Mouse (Mus musculus) limb, embryonic 12.5 days (tissue): Measurements from ENCODE around the gene Pkd1l3. TPM values are rescaled to one million over a fixed set of nuclear protein-coding genes. Genes with fewer than 3 reads are reported as not detected.
A peak's percentile ranks its signal among the peaks of the same experiment; 100 is the strongest.

Experiments used
- ATAC-seq: fragments of 200-750 bp; cut with Nextera tagmentation; 2 replicates; pipeline ENCODE4 v1.8.0; 2017; ENCODE audit warnings: low read depth, moderate TSS enrichment; ENCODE audit not compliant: insufficient number of reproducible peaks, insufficient read depth, low FRiP score, low TSS enrichment
- H3K27ac ChIP-seq: fragments of 300-500 bp; sonication (generic); 2 replicates; pipeline ENCODE4 v1.5.1; 2016; ENCODE audit warnings: mild to moderate bottlenecking, moderate library complexity
- H3K27me3 ChIP-seq: fragments of 300-500 bp; sonication (generic); 2 replicates; pipeline ENCODE4 v1.6.1; 2016; ENCODE audit warnings: mild to moderate bottlenecking, moderate library complexity
- H3K36me3 ChIP-seq: fragments of 300-500 bp; sonication (generic); 2 replicates; pipeline ENCODE4 v1.6.1; 2016; ENCODE audit warnings: mild to moderate bottlenecking, moderate library complexity
- H3K4me1 ChIP-seq: fragments of 300-500 bp; sonication (generic); replicated peaks from 2 replicates; pipeline ENCODE4 v1.6.1; 2016
- H3K4me2 ChIP-seq: fragments of 300-500 bp; sonication (generic); 2 replicates; pipeline ENCODE4 v1.6.1; 2016; ENCODE audit warnings: mild to moderate bottlenecking, moderate library complexity
- H3K4me3 ChIP-seq: fragments of 300-500 bp; sonication (generic); replicated peaks from 2 replicates; pipeline ENCODE4 v1.5.1; 2016; ENCODE audit warnings: mild to moderate bottlenecking
- H3K9ac ChIP-seq: fragments of 300-500 bp; sonication (generic); replicated peaks from 2 replicates; pipeline ENCODE4 v1.6.1; 2016; ENCODE audit warnings: mild to moderate bottlenecking, moderate library complexity
- H3K9me3 ChIP-seq: fragments of 300-500 bp; sonication (generic); 2 replicates; pipeline ENCODE4 v1.6.1; 2016; ENCODE audit warnings: mild to moderate bottlenecking, moderate library complexity
- WGBS: fragments of 180-500 bp; shearing (Covaris S2); methylation state at CpG from one replicate; pipeline ENCODE4 v1.1.7; 2016; 5-methylcytosine and 5-hydroxymethylcytosine counted together
- polyA plus RNA-seq: library from polyadenylated mRNA; unstranded; fragments of >200 nt; fragmentation: Nextera tagmentation; extraction: Ambion mirVana; gene quantifications from 2 replicates; pipeline ENCODE4 v1.2.1, GENCODE M21; 2016

Gene Pkd1l3
- 0.04 and 0.14 TPM in 2 replicates for polyA plus RNA-seq

DNA sequence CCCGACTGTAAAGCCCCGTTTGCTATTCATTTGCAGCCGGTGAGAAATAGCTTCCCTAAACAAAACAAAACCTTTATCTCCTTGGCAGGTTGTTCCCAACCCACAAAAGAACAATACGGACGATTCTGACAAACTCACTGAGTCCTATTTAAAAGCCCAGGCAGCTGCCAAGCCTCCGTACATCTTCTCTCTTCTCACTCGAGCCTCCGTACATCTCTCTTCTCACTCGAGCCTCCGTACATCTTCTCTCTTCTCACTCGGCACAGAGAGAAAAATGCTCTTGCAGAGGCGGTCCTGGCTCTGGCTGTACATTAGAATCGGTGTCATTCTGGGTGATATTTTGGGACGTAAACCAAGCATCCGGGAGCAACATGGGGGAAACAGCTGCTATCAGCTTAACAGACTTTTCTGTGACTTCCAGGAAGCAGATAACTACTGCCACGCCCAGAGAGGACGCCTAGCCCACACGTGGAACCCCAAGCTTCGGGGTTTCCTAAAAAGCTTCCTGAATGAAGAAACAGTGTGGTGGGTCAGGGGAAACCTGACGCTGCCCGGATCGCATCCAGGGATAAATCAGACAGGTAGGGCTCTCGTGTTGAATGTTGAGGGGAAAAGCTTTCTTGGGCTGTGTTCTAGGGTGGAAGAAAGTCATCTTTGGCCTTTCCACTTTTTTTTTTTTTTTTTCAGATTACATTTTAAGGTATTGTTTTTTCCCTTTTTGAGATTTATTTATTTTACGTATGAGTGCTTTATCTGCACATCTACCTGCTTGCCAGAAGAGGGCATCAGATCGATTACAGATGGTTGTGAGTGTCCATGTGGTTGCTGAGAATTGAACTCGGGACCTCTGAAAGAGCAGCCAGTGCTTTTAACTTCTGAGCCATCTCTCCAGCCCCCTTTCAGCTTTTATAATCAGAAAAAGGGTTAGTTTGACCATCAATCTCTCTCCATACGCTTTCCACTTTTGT lies at the start of gene Pkd1l3:
Gene Pkd1l3, plus strand, starts transcription at position 275 of the 968 bp plus-strand sequence.
- Histone ChIP-seq H3K4me1 (no peaks in the 10 kb centered on the region), H3K27me3 (peaks cover 4% of the 10 kb centered on the region; the same call in 1 of the 2 replicates), H3K36me3 (no peaks in the 10 kb centered on the region), H3K4me3 (no peak within 1 kb of the TSS), H3K27ac (no peak within 1 kb of the TSS), H3K9me3 (peaks cover 2% of the 10 kb centered on the region; the same call in 1 of the 2 replicates), H3K9ac (no peak within 1 kb of the TSS), H3K4me2 (no peak within 1 kb of the TSS)
- no peak for ATAC-seq
- WGBS, result 64% methylated on average over 27 of the region's 27 CpGs

DNA sequence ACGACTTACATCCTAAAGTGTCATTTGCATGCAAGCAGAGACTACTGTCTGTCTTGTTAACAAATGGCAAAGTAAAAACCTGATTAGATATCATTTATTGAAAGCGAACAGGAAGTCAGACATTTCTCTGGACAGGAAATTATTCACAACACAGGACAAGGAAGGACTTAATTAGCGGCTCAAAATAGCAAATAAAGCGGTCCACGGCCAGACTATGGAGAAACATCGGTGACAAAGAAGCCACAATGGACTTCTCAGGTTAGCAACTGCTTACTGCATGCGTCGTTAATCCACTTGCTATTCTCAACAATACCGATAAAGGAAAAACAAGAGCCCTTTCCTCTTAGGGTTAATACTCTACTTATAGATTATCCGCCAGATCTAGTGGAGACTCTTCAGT lies 49.6 kb upstream of the Pkd1l3 start:
- Histone ChIP-seq H3K27ac (no peak overlapping the region; the same call in 1 of the 2 replicates), H3K27me3 (no peaks in the 10 kb centered on the region), H3K9ac (peak overlapping the region; percentile 93), H3K4me2 (peak overlapping the region; percentile 80), H3K4me3 (peak overlapping the region; percentile 89), H3K4me1 (peaks cover 16% of the 10 kb centered on the region), H3K36me3 (peaks cover 40% of the 10 kb centered on the region), H3K9me3 (no peaks in the 10 kb centered on the region)
- ATAC-seq, result no peak
- 4% methylated on average over 10 of the region's 10 CpGs for WGBS

DNA sequence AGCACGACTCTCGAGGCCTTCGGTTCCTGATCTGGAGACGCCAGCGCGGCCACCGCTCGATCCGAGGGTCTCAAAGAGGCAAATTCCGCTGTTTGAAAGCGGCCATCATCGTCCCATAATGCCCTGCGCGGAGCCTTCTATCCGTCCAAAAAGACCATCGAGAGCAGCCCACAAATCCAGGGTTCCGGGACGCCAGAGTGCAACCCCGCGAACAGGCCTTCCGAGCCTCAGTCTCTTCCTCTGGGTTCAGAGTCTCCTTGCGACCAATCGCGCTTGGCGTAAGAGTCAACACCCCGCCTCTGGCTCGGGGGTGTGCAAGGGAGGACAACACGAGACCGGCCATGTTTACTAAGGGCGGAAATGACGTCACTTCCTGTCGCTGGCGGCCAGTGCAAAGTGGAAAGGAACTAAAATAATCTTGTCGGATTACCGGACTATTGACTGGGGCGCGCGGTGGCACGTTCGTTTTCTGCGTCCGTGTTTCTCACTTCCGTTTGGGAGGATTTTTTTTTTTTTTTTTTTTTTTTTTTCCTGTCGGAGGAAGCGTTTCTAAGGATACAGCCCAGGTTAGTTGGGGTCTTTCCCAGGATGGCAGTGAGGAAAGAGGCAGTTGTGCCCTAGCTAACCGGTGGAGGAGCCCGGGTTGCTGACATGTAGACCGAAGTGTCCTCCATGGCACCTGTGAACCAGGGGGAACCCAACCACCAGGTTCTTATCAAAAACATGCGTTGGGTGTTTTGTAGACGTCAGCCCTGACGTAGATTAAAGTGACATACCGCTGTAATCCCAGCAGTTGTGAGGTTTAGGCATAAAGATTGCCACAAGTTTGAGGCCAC lies 48.6 kb upstream of the Pkd1l3 start, which contains the start of the genes Dhx38 and Txnl4b:
Gene Dhx38, minus strand, starts transcription at position 364 of the 836 bp plus-strand sequence.
Gene Txnl4b, plus strand, starts transcription at position 395 of the 836 bp plus-strand sequence.
- under 1% methylated on average over 52 of the region's 52 CpGs for WGBS

DNA sequence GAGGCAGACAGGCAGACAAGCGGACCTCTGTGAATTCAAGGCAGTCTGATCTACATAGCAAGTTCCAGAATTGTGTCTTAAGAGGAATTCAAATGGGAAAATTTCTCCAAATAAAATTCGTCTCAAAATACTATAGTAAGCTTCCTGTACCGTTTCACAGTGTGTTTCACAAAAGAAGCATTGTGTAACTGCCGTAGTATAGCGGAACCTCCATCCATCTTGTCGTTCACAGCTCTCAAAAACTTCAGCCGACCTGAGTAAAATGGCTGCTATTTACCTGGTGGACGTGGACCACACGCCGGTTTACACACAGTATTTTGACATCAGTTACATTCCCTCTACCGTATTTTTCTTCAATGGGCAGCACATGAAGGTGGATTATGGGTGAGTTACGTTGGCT lies 43.2 kb upstream of the Pkd1l3 start:
- Histone ChIP-seq H3K4me3 (no peak overlapping the region), H3K36me3 (peaks cover 37% of the 10 kb centered on the region), H3K27me3 (no peaks in the 10 kb centered on the region), H3K4me1 (peaks cover 5% of the 10 kb centered on the region), H3K9me3 (no peaks in the 10 kb centered on the region), H3K4me2 (no peak overlapping the region), H3K9ac (no peak overlapping the region), H3K27ac (no peak overlapping the region)
- no peak for ATAC-seq
- WGBS, result 92% methylated on average over 12 of the region's 12 CpGs

More for the DNA sequence above, 48.6 kb upstream of the Pkd1l3 start, which contains the start of the genes Dhx38 and Txnl4b:
- no peaks in the 10 kb centered on the region for H3K27me3 ChIP-seq
- peaks cover 16% of the 10 kb centered on the region for H3K4me1 ChIP-seq
- H3K27ac ChIP-seq, result peak within 1 kb of the TSS; percentile 92
- H3K4me3 ChIP-seq, result peak within 1 kb of the TSS; percentile 89
- ATAC-seq, result peak; percentile 99
- peak within 1 kb of the TSS; percentile 80 for H3K4me2 ChIP-seq
- H3K36me3 ChIP-seq, result peaks cover 39% of the 10 kb centered on the region
- no peaks in the 10 kb centered on the region for H3K9me3 ChIP-seq
- H3K9ac ChIP-seq, result peak within 1 kb of the TSS; percentile 93

DNA sequence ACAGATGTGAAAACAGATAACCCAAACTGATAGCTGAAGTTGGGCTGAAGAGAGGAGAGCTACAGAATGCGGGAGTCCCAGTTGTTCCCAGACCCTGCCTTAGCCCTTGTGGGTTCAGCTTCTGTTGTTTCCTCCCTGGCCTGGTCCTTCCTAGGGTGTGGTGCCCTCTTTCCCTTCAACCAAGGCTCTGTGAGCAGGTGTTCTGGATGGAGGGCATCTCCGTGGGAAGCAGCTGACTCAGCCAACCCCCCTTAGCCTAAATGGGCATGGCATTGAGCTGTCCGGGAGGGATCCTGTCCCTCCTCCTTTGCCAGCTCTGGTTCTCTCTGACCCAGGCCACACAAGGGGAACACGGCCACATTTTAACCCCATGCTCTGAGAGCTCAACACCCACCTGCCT lies 38.0 kb upstream of the Pkd1l3 start:
- no peak for ATAC-seq
- H3K27me3 ChIP-seq, result no peaks in the 10 kb centered on the region
- H3K4me2 ChIP-seq, result no peak overlapping the region
- peaks cover 16% of the 10 kb centered on the region; the same call in 1 of the 2 replicates for H3K36me3 ChIP-seq
- H3K9ac ChIP-seq, result no peak overlapping the region
- H3K4me3 ChIP-seq, result no peak overlapping the region
- no peak overlapping the region for H3K27ac ChIP-seq
- H3K9me3 ChIP-seq, result no peaks in the 10 kb centered on the region
- no peaks in the 10 kb centered on the region for H3K4me1 ChIP-seq
- WGBS, result 83% methylated on average over 4 of the region's 4 CpGs

DNA sequence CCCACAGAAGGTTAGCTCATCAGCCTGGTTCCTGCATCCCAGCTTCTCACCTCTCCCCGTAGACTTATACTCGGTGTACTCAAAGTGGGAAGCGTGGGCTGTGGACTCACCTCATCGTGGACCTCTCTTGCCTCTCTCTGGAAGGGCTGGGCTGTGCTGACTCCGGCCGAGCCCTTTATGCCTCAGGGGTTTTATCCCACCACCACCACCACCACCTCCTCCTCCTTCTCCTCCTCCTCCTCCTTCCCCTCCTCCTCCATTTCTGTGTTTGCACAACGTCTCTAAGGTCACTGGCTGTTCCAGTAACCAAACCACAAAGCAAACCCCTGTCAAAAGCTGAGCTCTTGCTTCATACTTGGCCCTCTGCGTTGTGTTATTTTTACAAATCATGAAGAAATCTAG lies 35.4 kb upstream of the Pkd1l3 start, which contains the start of gene Hp:
Gene Hp, minus strand, starts transcription at position 273 of the 402 bp plus-strand sequence.
- Histone ChIP-seq H3K4me2 (no peak within 1 kb of the TSS), H3K9ac (no peak within 1 kb of the TSS), H3K27ac (no peak within 1 kb of the TSS), H3K36me3 (no peaks in the 10 kb centered on the region), H3K4me1 (no peaks in the 10 kb centered on the region), H3K9me3 (0 out of 2 replicates have a peak, but pooled peaks cover 6% of the 10 kb centered on the region), H3K4me3 (no peak within 1 kb of the TSS), H3K27me3 (no peaks in the 10 kb centered on the region)
- ATAC-seq, result no peak
- 64% methylated on average over 8 of the region's 8 CpGs for WGBS

DNA sequence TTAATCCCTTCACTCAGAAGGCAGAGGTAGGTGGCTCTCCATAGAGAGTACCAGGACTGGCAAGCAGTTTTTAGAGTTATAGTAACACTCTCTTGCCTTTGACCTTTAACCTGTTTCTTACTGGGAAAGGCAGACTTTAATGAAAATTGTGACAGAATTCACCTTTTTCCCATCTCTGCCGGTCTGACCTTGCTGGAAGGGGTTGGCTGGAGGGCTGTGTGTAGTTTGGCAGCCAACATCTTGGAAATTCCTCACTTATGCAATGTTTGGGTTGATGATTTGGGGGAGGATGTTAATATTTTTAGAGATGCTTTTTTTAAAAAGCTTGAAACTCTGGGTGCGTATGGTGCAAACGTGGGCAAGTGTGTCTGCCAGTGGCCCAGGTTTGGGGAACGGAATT lies 30.0 kb upstream of the Pkd1l3 start:
- no peak for ATAC-seq
- WGBS, result 79% methylated on average over 4 of the region's 4 CpGs
- 0 out of 2 replicates have a peak, but pooled peaks cover 9% of the 10 kb centered on the region for H3K9me3 ChIP-seq
- no peaks in the 10 kb centered on the region for H3K36me3 ChIP-seq
- no peak overlapping the region for H3K4me2 ChIP-seq
- no peak overlapping the region for H3K9ac ChIP-seq
- H3K27ac ChIP-seq, result no peak overlapping the region
- H3K4me1 ChIP-seq, result no peaks in the 10 kb centered on the region
- no peak overlapping the region for H3K4me3 ChIP-seq
- no peaks in the 10 kb centered on the region for H3K27me3 ChIP-seq

DNA sequence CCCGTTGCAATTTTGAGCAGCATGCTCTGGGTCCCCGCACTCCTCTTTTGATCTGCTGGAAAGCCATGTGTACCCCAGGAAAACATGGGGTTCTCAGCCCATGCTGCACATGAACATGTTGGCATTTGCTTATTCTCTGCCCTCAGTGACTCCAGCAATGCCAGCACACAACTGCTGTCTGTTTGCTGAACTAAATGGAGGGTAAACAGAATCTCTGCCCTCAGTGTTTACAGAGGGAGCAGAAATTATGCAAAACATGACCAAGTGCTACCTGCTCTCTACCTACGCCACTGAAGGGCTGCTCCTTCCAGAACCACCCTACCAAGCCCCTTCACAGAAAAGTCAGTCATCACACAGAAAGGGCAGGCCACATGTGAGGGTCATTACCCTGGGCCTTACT lies 29.5 kb upstream of the Pkd1l3 start:
- Histone ChIP-seq H3K27ac (no peak overlapping the region), H3K4me1 (no peaks in the 10 kb centered on the region), H3K4me3 (no peak overlapping the region), H3K9ac (no peak overlapping the region), H3K9me3 (0 out of 2 replicates have a peak, but pooled peaks cover 9% of the 10 kb centered on the region), H3K27me3 (no peaks in the 10 kb centered on the region), H3K36me3 (no peaks in the 10 kb centered on the region), H3K4me2 (no peak overlapping the region)
- 83% methylated on average over 3 of the region's 3 CpGs for WGBS
- no peak for ATAC-seq

DNA sequence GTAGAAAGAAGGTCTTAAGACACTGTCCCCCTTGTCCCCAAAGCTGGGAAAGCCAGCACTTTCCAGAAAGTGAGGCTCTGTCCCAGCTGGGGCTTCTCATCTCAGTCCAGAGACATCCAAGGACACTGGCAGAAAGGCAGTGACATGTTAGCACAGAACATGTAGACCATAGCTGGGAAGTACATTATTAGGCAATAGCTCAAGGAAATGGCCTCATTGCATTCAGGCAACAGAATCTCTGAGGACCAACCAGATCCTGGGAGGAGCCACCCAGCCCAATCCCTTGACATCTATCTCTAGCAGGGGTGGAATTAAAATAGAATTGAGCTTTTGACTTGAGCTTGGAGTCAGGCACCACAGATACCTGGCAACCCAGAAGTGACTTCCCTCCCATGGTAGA lies 28.7 kb upstream of the Pkd1l3 start:
- Histone ChIP-seq H3K36me3 (no peaks in the 10 kb centered on the region), H3K27me3 (no peaks in the 10 kb centered on the region), H3K4me1 (no peaks in the 10 kb centered on the region), H3K4me3 (no peak overlapping the region), H3K4me2 (no peak overlapping the region), H3K9ac (no peak overlapping the region), H3K9me3 (0 out of 2 replicates have a peak, but pooled peaks cover 9% of the 10 kb centered on the region), H3K27ac (no peak overlapping the region)
- ATAC-seq, result no peak

DNA sequence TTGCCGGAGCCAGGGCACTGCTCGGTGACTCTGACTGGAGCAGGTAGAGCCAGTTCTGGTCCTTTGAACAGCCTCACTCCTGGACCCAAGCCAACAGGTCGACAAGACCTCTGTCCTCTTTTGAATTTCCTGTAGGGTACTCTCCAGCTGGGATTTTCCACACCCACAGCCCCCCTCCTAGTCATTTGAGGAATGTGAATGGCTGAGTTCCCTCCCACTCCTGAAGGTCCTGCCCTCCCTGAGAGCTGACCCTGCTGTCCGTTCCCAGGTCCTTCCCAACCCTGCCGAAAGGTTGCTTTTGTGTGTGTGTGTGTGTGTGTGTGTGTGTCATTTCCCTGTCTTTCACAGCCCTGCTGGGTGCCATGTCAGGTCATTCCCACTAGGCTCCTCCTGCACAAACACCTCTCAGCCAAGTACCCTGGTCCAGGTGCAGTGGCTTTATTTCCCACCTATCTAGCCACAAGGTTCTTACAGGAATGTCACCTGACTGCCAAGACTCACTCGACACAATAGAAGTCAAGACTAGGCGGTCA lies 27.3 kb upstream of the Pkd1l3 start:
- Histone ChIP-seq H3K9ac (no peak overlapping the region), H3K27ac (no peak overlapping the region), H3K9me3 (0 out of 2 replicates have a peak, but pooled peaks cover 9% of the 10 kb centered on the region), H3K4me1 (no peaks in the 10 kb centered on the region), H3K4me3 (no peak overlapping the region), H3K27me3 (no peaks in the 10 kb centered on the region), H3K36me3 (peaks cover 7% of the 10 kb centered on the region; the same call in 1 of the 2 replicates), H3K4me2 (no peak overlapping the region)
- ATAC-seq, result no peak
- WGBS, result 50% methylated on average over 7 of the region's 7 CpGs
